Mouse (Mus musculus): ENCODE results near the gene Tmem185a. TPM values are rescaled to one million over a fixed set of nuclear protein-coding genes. Genes with fewer than 3 reads are reported as not detected.
"Not testable (repeated sequence)": the region's sequence is repeated elsewhere in the genome, so short reads cannot be mapped to it uniquely, and the experiment has no call there.

Gene Tmem185a
- 39.3 and 39.5 TPM in 2 replicates for polyA plus RNA-seq (2015; fragmentation: Nextera tagmentation; extraction: Ambion mirVana)

DNA sequence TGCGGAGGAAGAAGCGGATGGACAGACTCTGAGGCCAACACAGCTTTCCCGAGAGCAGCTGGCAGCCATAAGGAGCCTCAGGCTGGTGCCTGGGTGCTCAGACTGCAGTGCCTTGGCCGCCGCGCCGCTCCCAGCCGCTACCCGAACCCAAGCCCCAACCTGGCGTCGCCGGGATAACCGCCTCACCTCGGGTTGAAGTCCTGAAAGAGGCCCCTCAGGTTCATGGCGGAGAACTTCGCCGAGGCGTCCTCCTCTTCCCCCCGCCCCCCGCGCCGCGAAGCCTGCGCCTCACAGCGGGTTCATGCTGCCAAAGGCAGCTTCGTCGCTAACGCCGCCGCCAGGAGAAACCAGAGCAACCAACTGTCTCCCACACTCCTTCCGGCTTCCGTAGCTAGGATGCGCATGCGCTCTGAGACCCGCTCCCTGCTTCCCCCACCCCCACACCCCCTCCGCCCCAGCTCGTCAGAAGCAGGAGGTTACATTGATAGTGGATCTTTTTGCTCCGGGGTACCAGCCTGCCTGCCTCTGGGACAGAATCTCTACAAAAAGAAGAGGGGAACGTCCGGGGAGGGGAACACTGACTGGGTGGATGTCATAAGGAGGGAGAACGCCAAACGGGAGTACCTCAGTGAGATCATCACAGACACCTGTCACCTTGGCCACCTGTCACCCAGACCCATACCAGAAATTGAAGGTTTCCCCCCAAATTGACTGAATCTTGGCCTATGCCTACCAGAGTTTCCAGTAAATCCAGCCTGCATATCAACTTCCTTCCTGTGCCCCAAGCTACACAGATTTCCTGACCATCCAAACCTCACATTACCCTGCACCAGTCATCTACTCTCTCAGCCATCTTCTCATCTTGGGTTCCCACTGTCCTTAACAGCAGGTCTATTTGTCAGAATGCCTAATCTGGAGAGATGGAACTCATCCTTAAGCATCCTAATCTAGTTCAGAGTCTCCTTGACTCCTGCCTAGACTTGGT is at the start of gene Tmem185a:
Gene Tmem185a, minus strand, starts transcription at position 389 of the 985 bp plus-strand sequence.
- H3K4me2 ChIP-seq: peak within 1 kb of the TSS; percentile 58
- no peaks in the 10 kb centered on the region for H3K36me3 ChIP-seq
- H3K4me1 ChIP-seq: no peaks in the 10 kb centered on the region
- peak within 1 kb of the TSS; percentile 50 for H3K9ac ChIP-seq
- peak within 1 kb of the TSS; percentile 64 for H3K4me3 ChIP-seq
- H3K9me3 ChIP-seq: no peaks in the 10 kb centered on the region
- ATAC-seq (ENCODE audit: borderline replicate concordance, extremely low read depth, low FRiP score, low TSS enrichment): peak; percentile 92
- no peaks in the 10 kb centered on the region for H3K27me3 ChIP-seq
- 17% methylated on average over 39 of the region's 42 CpGs for WGBS
- H3K27ac ChIP-seq: peak within 1 kb of the TSS; percentile 64

DNA sequence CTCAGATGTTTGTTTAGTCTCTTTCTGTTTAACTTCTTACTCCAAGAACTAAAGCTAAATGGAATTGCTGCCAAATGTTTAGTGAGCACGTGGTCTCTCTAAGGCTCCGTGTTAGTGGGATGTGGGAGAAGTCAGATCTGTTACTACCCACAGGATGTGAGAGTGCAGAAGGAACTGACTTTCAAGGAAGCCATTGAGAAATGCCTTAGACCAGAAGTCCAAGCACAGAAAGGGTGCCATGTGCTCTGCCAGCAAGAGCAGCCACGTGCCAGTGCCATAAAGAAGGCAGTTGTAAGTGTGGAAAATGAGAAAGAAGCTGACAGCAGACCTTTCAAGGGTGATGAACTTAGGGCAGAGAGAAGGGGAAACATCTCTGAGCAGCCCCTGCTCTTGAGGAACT is 37.4 kb upstream of the Tmem185a start:
- 49% methylated on average over 3 of the region's 3 CpGs for WGBS
- not testable (repeated sequence) for H3K4me1 ChIP-seq; H3K9ac ChIP-seq; H3K4me2 ChIP-seq; H3K27ac ChIP-seq; H3K4me3 ChIP-seq; ATAC-seq (ENCODE audit: borderline replicate concordance, extremely low read depth, low FRiP score, low TSS enrichment); H3K36me3 ChIP-seq; H3K9me3 ChIP-seq; H3K27me3 ChIP-seq

- H3K9me3 ChIP-seq; H3K4me2 ChIP-seq; H3K27ac ChIP-seq; H3K36me3 ChIP-seq; H3K4me1 ChIP-seq; ATAC-seq (ENCODE audit: borderline replicate concordance, extremely low read depth, low FRiP score, low TSS enrichment); H3K4me3 ChIP-seq; H3K27me3 ChIP-seq; H3K9ac ChIP-seq: not testable (repeated sequence)
- WGBS: no CpG with 5 or more reads among the region's 1 CpGs
These were observed 10.3 kb upstream of the Tmem185a start for GRCm38 (mm10) chrX:70487328-70487727.

GRCm38 (mm10) chrX:70482154-70482553 is 5.2 kb upstream of the Tmem185a start:
- no peak overlapping the region for H3K9ac ChIP-seq
- WGBS: 61% methylated on average over 2 of the region's 2 CpGs
- no peaks in the 10 kb centered on the region for H3K36me3 ChIP-seq
- H3K27ac ChIP-seq: no peak overlapping the region
- no peak for ATAC-seq (ENCODE audit: borderline replicate concordance, extremely low read depth, low FRiP score, low TSS enrichment)
- H3K4me1 ChIP-seq: no peaks in the 10 kb centered on the region
- no peak overlapping the region for H3K4me3 ChIP-seq
- no peaks in the 10 kb centered on the region for H3K27me3 ChIP-seq
- no peak overlapping the region for H3K4me2 ChIP-seq
- no peaks in the 10 kb centered on the region for H3K9me3 ChIP-seq

GRCm38 (mm10) chrX:70478701-70479100 is 1.7 kb upstream of the Tmem185a start:
- Histone ChIP-seq H3K27ac (no peak overlapping the region), H3K4me2 (no peak overlapping the region), H3K9me3 (no peaks in the 10 kb centered on the region), H3K27me3 (no peaks in the 10 kb centered on the region), H3K9ac (no peak overlapping the region), H3K4me3 (no peak overlapping the region), H3K4me1 (no peaks in the 10 kb centered on the region), H3K36me3 (no peaks in the 10 kb centered on the region)
- no peak for ATAC-seq (ENCODE audit: borderline replicate concordance, extremely low read depth, low FRiP score, low TSS enrichment)
- 51% methylated on average over 5 of the region's 5 CpGs for WGBS

DNA sequence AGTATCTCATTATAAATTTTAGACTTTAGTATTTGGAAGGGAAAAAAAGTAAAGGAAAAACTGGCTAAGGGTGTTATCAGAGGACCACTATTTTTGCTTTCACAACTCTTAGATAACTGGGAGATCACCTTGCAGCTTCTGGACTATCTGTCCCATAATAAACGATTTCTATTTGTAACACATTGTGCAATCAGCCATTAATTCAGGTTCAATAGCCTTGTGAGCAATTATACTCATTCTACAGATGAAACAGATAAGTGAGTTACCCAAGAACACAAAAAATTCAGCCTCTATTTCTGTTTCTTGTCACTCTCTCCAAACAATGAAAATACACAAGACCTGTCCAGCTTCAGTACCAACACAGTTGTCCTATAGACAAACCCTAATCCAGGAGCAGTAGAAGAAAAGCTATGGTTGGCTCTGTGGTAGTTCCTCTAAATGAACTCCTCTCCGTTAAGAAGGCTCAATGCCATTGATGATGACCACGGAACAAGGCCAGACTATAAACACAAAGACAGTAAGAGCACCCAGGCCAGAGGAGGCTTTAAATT is 1.7 kb downstream of the Tmem185a start:
- Histone ChIP-seq H3K36me3 (no peaks in the 10 kb centered on the region), H3K9ac (no peak overlapping the region), H3K4me2 (peak overlapping the region; percentile 58), H3K27me3 (no peaks in the 10 kb centered on the region), H3K4me1 (no peaks in the 10 kb centered on the region), H3K9me3 (no peaks in the 10 kb centered on the region), H3K4me3 (no peak overlapping the region), H3K27ac (no peak overlapping the region)
- ATAC-seq (ENCODE audit: borderline replicate concordance, extremely low read depth, low FRiP score, low TSS enrichment): no peak
- 81% methylated on average over 3 of the region's 3 CpGs for WGBS

DNA sequence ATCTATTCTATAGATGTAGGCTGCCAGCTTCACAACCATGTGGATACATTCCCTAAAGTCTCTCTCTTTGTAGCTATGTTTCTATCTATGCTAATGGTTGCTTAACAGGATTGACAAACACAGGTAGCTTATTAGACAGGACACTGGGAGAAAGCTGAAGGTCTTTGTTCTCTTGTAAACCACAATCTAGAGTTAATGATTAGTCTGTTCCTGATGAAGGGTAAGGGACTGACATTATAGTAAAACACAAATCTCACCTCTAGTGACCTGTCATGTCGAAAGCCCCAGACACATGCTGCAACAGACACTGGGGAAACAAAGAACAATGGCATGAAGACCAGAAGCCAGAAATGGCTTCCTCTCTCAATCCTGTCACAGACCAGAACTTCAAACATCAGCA is 10.1 kb downstream of the Tmem185a start:
- no peaks in the 10 kb centered on the region for H3K4me1 ChIP-seq
- no peaks in the 10 kb centered on the region for H3K27me3 ChIP-seq
- WGBS: 44% methylated on average over 1 of the region's 1 CpGs
- no peak overlapping the region for H3K4me2 ChIP-seq
- H3K9me3 ChIP-seq: no peaks in the 10 kb centered on the region
- no peak overlapping the region for H3K4me3 ChIP-seq
- H3K27ac ChIP-seq: no peak overlapping the region
- no peaks in the 10 kb centered on the region for H3K36me3 ChIP-seq
- H3K9ac ChIP-seq: no peak overlapping the region
- no peak for ATAC-seq (ENCODE audit: borderline replicate concordance, extremely low read depth, low FRiP score, low TSS enrichment)

- H3K27me3 ChIP-seq: no peaks in the 10 kb centered on the region
- H3K36me3 ChIP-seq: no peaks in the 10 kb centered on the region
- H3K9me3 ChIP-seq: no peaks in the 10 kb centered on the region
- H3K9ac ChIP-seq: no peak overlapping the region
- 90% methylated on average over 2 of the region's 2 CpGs for WGBS
- no peak overlapping the region for H3K4me3 ChIP-seq
- no peaks in the 10 kb centered on the region for H3K4me1 ChIP-seq
- no peak for ATAC-seq (ENCODE audit: borderline replicate concordance, extremely low read depth, low FRiP score, low TSS enrichment)
- H3K27ac ChIP-seq: no peak overlapping the region
- no peak overlapping the region for H3K4me2 ChIP-seq
These were observed 11.5 kb downstream of the Tmem185a start for GRCm38 (mm10) chrX:70465489-70465888.

GRCm38 (mm10) chrX:70463621-70464020 is 13.4 kb downstream of the Tmem185a start:
- Histone ChIP-seq H3K4me2 (no peak overlapping the region), H3K27me3 (no peaks in the 10 kb centered on the region), H3K27ac (no peak overlapping the region), H3K36me3 (no peaks in the 10 kb centered on the region), H3K9me3 (no peaks in the 10 kb centered on the region), H3K9ac (no peak overlapping the region), H3K4me3 (no peak overlapping the region), H3K4me1 (no peaks in the 10 kb centered on the region)
- ATAC-seq (ENCODE audit: borderline replicate concordance, extremely low read depth, low FRiP score, low TSS enrichment): no peak
- 66% methylated on average over 5 of the region's 5 CpGs for WGBS

GRCm38 (mm10) chrX:70452359-70452758 is 24.6 kb downstream of the Tmem185a start:
- H3K9me3 ChIP-seq; H3K4me1 ChIP-seq; H3K27ac ChIP-seq; H3K36me3 ChIP-seq; H3K4me2 ChIP-seq; H3K27me3 ChIP-seq; ATAC-seq (ENCODE audit: borderline replicate concordance, extremely low read depth, low FRiP score, low TSS enrichment); H3K9ac ChIP-seq; H3K4me3 ChIP-seq: not testable (repeated sequence)
- WGBS: no CpG with 5 or more reads among the region's 1 CpGs

GRCm38 (mm10) chrX:70425473-70425872 is 51.5 kb downstream of the Tmem185a start:
- ATAC-seq (ENCODE audit: borderline replicate concordance, extremely low read depth, low FRiP score, low TSS enrichment); H3K36me3 ChIP-seq; H3K9ac ChIP-seq; H3K9me3 ChIP-seq; H3K27ac ChIP-seq; H3K4me2 ChIP-seq; H3K4me1 ChIP-seq; H3K4me3 ChIP-seq; H3K27me3 ChIP-seq: not testable (repeated sequence)
- WGBS: 64% methylated on average over 3 of the region's 3 CpGs

Data from lung, embryonic 15.5 days (tissue).